Mouse (Mus musculus) hindbrain, embryonic 16.5 days (tissue): ENCODE measurements at regions not wholly inside any gene's neighbourhood (a gene's known extent, or its start where the extent isn't known, plus 50 kb on each side); places are given as distances from the start of the nearest gene placed in this dataset.

Source experiments
- ATAC-seq: fragments of 200-750 bp; cut with Nextera tagmentation; 2 replicates; pipeline ENCODE4 v1.8.0; 2017; ENCODE audit warnings: moderate TSS enrichment, moderate library complexity
- H3K27ac ChIP-seq: fragments of 300-500 bp; sonication (generic); 2 replicates; pipeline ENCODE4 v1.5.1; 2014; ENCODE audit warnings: low read depth, mild to moderate bottlenecking, control low read depth, low read length, moderate library complexity
- H3K27me3 ChIP-seq: fragments of 300-500 bp; sonication (generic); replicated peaks from 2 replicates; pipeline ENCODE4 v1.6.1; 2014; ENCODE audit warnings: low read length; ENCODE audit not compliant: control insufficient read depth, insufficient read depth
- H3K36me3 ChIP-seq: fragments of 300-500 bp; sonication (generic); 2 replicates; pipeline ENCODE4 v1.6.1; 2014; ENCODE audit warnings: mild to moderate bottlenecking, low read length, moderate library complexity, mixed read lengths; ENCODE audit not compliant: control insufficient read depth, insufficient read depth
- H3K4me1 ChIP-seq: fragments of 300-500 bp; sonication (generic); 2 replicates; pipeline ENCODE4 v1.6.1; 2014; ENCODE audit warnings: low read depth, low read length; ENCODE audit not compliant: control insufficient read depth, insufficient read depth
- H3K4me2 ChIP-seq: fragments of 300-500 bp; sonication (generic); 2 replicates; pipeline ENCODE4 v1.6.1; 2014; ENCODE audit warnings: mild to moderate bottlenecking, low read length, control low read depth, moderate library complexity
- H3K4me3 ChIP-seq: fragments of 300-500 bp; sonication (generic); 2 replicates; pipeline ENCODE4 v1.5.1; 2014; ENCODE audit warnings: mild to moderate bottlenecking, low read length, control low read depth, moderate library complexity
- H3K9ac ChIP-seq: fragments of 300-500 bp; sonication (generic); 2 replicates; pipeline ENCODE4 v1.6.1; 2014; ENCODE audit warnings: low read depth, mild to moderate bottlenecking, control low read depth, low read length, moderate library complexity
- H3K9me3 ChIP-seq: fragments of 300-500 bp; sonication (generic); 2 replicates; pipeline ENCODE4 v1.6.1; 2014; ENCODE audit warnings: mild to moderate bottlenecking, low read length, moderate library complexity; ENCODE audit not compliant: control insufficient read depth
- WGBS: fragments of 180-500 bp; shearing (Covaris S2); extraction: QIAGEN DNeasy Blood & Tissue Kit; methylation state at CpG from one replicate; pipeline ENCODE4 v1.1.7; 2014; 5-methylcytosine and 5-hydroxymethylcytosine counted together

DNA sequence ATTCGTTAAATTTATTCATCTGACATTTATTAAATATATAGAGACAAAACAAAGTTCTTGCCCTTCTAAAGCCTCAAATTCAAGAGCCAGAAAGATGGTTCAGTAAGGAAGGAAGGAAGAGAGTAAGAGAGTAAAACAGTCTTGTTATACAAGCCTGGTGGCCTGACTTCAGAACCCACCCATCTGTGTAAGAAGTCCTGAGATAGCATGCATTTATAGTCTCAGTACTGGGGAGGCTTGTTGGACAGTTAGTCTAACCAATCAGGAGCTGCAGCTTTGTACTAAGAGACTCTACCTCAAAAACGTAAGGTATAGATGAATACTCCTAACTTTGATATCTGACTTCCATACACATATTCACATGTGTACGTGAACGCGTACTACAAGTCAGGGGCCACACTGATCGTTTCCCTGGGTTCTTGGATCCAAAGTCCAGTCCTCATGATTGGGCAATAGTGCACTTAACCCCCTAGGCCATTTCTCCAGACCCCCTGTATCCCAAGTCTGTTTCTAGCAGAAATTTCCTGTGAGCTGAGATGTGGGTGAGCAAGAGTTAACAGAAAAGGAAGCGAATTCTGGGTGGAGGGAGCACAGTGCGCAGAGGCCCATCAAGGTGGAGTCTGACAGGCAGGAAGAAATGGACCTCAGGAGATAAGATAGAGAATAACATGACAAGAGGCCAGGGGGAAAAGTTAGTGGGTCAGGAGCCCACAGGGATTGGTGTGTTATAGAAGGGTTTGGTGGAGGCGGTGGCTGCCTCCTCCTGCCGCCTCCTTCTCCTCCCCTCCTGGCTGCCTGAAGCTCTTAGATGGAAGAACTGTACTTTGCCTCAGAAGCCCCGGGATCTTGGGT is 187.0 kb downstream of the Kit start:
- Histone ChIP-seq H3K9me3 (no peaks in the 10 kb centered on the region), H3K27me3 (no peaks in the 10 kb centered on the region), H3K4me3 (no peak overlapping the region), H3K4me2 (no peak overlapping the region), H3K36me3 (no peaks in the 10 kb centered on the region), H3K9ac (no peak overlapping the region), H3K27ac (no peak overlapping the region), H3K4me1 (peaks cover 4% of the 10 kb centered on the region)
- ATAC-seq = no peak
- 79% methylated on average over 11 of the region's 11 CpGs for WGBS

DNA sequence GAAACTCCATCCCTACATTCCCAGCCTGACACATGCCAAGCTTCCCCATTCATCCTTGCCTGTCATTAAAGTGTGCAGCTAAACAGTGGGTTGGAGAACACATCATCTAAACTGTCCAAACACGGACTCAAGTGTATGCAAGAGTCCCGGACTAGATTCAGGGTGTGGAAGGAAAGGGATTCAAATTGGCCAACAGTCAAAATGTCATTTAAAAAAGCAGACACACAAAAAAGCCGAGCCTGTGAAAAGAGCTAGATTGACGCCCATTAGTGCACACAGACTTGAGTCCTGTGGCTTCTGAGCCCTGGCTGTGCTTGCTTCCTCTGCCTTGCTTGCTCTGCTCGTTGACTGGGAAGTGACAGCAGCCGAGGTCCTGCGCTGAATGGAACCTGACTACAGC is 181.5 kb downstream of the Kit start:
- Histone ChIP-seq H3K9ac (no peak overlapping the region), H3K4me1 (no peaks in the 10 kb centered on the region)
- WGBS = 55% methylated on average over 7 of the region's 7 CpGs

DNA sequence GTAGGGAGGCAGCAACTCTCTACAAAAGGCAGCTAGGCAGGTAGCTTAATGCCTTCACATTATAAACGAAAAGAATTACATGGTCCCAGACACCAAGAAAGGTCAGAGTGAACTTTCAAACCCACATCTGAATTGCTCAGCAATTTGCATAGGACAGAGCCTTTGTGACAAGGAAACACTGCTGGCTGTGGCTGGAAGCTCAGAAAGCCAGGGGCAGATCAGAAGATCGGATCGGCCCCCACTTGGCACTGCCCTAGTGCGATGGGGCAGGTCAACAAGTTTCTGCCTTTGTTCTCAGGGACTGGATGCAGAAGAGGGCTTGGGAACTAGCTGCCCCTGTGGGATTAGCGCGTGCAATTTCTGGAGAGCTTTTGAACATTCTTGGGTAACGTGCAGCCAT is 179.6 kb downstream of the Kit start:
- Histone ChIP-seq H3K4me2 (no peak overlapping the region), H3K27me3 (no peaks in the 10 kb centered on the region), H3K4me3 (no peak overlapping the region), H3K27ac (peak overlapping the region; percentile 36), H3K4me1 (no peaks in the 10 kb centered on the region), H3K36me3 (no peaks in the 10 kb centered on the region), H3K9me3 (no peaks in the 10 kb centered on the region), H3K9ac (no peak overlapping the region)
- ATAC-seq = no peak; the same call in 1 of the 2 replicates
- 37% methylated on average over 7 of the region's 7 CpGs for WGBS

More for the DNA sequence above, 181.5 kb downstream of the Kit start:
- Histone ChIP-seq H3K27ac (no peak overlapping the region), H3K27me3 (no peaks in the 10 kb centered on the region), H3K36me3 (no peaks in the 10 kb centered on the region), H3K4me3 (no peak overlapping the region), H3K9me3 (no peaks in the 10 kb centered on the region), H3K4me2 (no peak overlapping the region)
- ATAC-seq = no peak

DNA sequence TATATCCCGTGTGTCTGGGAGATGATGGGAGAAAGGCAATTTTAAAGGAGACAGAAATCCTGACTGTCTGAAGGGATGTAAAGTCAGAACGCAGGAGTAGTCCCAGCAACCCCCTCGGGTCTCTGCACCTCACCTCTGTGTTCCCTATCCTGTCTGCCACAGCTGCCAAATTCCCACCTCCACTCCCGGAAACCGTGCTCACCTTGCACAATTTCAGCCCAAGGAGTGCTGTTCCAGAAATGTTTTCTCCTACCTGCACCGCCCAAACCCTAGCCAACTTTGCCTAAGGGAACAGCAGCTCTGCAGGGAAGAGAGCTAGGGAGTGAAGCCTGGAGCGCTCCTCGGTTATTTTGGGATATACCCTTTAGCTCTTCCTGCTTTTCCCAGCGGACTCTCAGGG is 170.6 kb downstream of the Kit start:
- peaks cover 7% of the 10 kb centered on the region for H3K4me1 ChIP-seq
- H3K4me3 ChIP-seq = no peak overlapping the region
- H3K36me3 ChIP-seq = no peaks in the 10 kb centered on the region
- ATAC-seq = no peak
- H3K9me3 ChIP-seq = no peaks in the 10 kb centered on the region
- H3K9ac ChIP-seq = no peak overlapping the region
- 82% methylated on average over 9 of the region's 9 CpGs for WGBS
- no peak overlapping the region for H3K4me2 ChIP-seq
- H3K27me3 ChIP-seq = no peaks in the 10 kb centered on the region
- H3K27ac ChIP-seq = no peak overlapping the region

DNA sequence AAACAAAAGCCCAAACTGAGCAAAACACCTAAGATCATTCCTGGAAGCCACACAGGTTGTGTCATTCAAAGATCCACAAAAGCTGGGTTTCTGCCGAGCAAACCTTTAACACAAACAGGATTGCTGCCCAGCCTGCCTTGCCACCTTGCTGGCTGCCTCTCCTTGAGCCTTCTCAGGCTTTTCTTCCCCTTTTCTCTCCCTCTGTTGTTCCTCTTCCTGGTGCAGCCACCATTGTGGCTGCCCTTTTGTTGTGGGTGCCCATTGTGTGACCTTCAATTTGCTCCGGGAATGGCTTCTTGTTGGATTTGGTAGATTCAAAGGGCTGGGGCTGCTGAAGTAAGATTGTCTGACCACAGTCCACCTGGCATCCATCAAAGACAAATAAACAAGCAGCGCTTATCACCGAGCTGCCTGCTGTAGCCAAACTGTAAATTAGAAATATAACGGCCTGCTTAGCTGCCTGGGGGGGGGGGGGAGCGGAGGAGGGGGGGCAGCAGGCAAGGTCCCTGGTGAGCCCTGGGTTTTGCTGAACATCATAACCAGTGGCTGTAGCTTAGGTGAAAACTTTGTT is 169.8 kb downstream of the Kit start:
- no peak overlapping the region for H3K27ac ChIP-seq
- H3K9me3 ChIP-seq = no peaks in the 10 kb centered on the region
- no peaks in the 10 kb centered on the region for H3K36me3 ChIP-seq
- no peaks in the 10 kb centered on the region for H3K27me3 ChIP-seq
- H3K4me3 ChIP-seq = no peak overlapping the region
- ATAC-seq = no peak
- H3K9ac ChIP-seq = peak overlapping the region; percentile 38; the same call in 1 of the 2 replicates
- peaks cover 7% of the 10 kb centered on the region for H3K4me1 ChIP-seq
- H3K4me2 ChIP-seq = no peak overlapping the region
- 16% methylated on average over 6 of the region's 6 CpGs for WGBS

DNA sequence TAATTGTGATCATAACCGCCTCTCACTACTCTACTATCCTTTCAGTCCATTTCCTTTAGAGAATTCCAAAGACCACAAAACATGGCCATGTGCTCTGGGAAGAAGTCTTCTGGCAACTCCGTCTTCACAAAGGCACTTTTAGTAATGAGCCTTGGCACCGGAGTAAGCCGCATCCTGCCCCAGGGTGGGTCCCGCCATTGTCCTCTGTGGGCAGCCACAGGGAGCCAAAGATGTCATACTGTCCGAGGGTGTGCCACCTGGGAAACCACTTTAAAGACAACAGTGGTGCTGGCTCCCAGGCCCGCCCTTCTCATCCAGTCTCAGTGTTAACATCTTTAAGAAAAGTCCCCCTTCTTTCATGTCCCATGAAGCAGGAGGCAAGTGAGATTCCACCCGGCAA is 164.6 kb downstream of the Kit start:
- H3K9me3 ChIP-seq = no peaks in the 10 kb centered on the region
- H3K27ac ChIP-seq = no peak overlapping the region
- 49% methylated on average over 8 of the region's 8 CpGs for WGBS
- no peak overlapping the region for H3K4me2 ChIP-seq
- H3K4me1 ChIP-seq = peaks cover 2% of the 10 kb centered on the region; the same call in 1 of the 2 replicates
- no peak overlapping the region for H3K4me3 ChIP-seq
- H3K9ac ChIP-seq = no peak overlapping the region
- no peaks in the 10 kb centered on the region for H3K36me3 ChIP-seq
- ATAC-seq = no peak
- no peaks in the 10 kb centered on the region for H3K27me3 ChIP-seq

DNA sequence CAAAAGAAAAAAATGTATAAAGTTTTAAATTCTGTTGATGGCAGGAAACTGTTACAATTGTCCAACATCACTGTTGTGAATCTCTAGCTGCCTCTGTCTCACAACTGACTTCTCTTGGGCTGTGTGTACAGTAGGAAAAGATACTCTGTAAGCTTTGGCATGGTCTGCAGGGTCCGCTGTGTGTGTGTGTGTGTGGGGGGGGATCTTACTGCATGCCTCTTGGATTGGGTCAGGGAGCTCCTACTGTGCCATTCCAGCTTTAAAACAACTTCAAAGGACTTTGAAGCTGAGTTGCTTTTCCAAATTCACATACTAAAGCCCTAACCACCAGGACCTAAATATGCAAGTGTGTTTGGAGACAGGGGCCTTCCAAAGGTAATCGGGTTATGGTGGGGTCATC is 163.7 kb downstream of the Kit start:
- peak; percentile 52; the same call in 1 of the 2 replicates for ATAC-seq
- Histone ChIP-seq H3K27me3 (no peaks in the 10 kb centered on the region), H3K4me3 (no peak overlapping the region), H3K4me2 (no peak overlapping the region), H3K9ac (no peak overlapping the region), H3K27ac (no peak overlapping the region), H3K36me3 (no peaks in the 10 kb centered on the region), H3K9me3 (no peaks in the 10 kb centered on the region), H3K4me1 (no peaks in the 10 kb centered on the region)
- WGBS = 47% methylated on average over 2 of the region's 2 CpGs

DNA sequence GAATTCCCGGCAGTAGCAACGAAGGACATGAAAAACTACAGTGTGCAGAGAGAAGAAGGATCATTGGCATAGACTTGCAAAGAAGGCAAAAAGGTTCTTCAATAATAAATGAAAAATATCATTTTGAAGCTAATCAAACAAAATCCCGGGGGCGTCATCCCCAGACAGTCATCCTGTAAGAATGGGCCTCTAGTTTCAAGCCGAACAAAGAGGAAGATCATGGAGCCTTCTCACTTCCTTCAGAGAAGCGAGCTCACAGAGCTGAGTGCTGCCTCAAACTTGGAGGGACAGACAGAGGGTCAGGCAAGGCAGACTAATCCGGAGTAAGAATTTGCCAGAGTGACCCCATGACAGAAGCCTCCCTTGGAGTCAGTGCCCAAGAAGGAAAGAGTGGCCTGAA is 163.0 kb downstream of the Kit start:
- no peak overlapping the region; the same call in 1 of the 2 replicates for H3K27ac ChIP-seq
- no peaks in the 10 kb centered on the region for H3K4me1 ChIP-seq
- H3K4me2 ChIP-seq = no peak overlapping the region
- ATAC-seq = no peak
- H3K9ac ChIP-seq = no peak overlapping the region
- H3K36me3 ChIP-seq = no peaks in the 10 kb centered on the region
- H3K27me3 ChIP-seq = no peaks in the 10 kb centered on the region
- WGBS = 83% methylated on average over 7 of the region's 7 CpGs
- H3K4me3 ChIP-seq = no peak overlapping the region
- H3K9me3 ChIP-seq = no peaks in the 10 kb centered on the region

DNA sequence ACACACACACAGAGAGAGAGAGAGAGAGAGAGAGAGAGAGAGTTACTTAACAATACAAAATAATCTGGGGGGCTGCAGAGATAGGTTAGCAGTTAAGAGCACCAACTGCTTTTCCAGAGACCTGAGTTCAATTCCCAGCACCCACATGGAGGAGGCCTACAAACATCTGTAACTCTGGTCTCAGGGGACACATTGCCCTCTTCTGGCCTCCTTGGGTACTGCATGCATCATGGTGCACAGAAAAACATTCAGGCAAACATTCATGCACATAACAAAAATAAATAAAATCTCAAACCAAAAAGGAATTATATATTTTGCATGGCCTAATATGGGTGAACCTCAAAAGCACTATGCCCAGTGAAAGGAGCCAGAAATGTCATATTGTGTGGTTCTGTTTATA is 161.6 kb downstream of the Kit start:
- ATAC-seq = no peak

More for the DNA sequence above, 161.6 kb downstream of the Kit start:
- no peaks in the 10 kb centered on the region for H3K4me1 ChIP-seq
- H3K27me3 ChIP-seq = no peaks in the 10 kb centered on the region
- H3K36me3 ChIP-seq = no peaks in the 10 kb centered on the region
- no peak overlapping the region for H3K27ac ChIP-seq
- no peaks in the 10 kb centered on the region for H3K9me3 ChIP-seq
- H3K4me3 ChIP-seq = no peak overlapping the region
- H3K4me2 ChIP-seq = no peak overlapping the region
- H3K9ac ChIP-seq = no peak overlapping the region
